Mouse (Mus musculus): Measurements from ENCODE around the gene Fam216a.

GRCm38 (mm10) chr5:122392227-122393004 is 20.3 kb upstream of the Fam216a start:
- TF ChIP-seq CTCF (IDR thresholded peaks at IDR 0.05; ENCODE audit: borderline replicate concordance, insufficient read depth, low read depth, low read length) (no peak), POLR2A (IDR thresholded peaks at IDR 0.05; ENCODE audit: borderline replicate concordance, insufficient read depth, low read length) (no peak)
